Mouse (Mus musculus) liver, embryonic 13.5 days (tissue): Measurements from ENCODE around the gene Cplane1. TPM values are rescaled to one million over a fixed set of nuclear protein-coding genes. Genes with fewer than 3 reads are reported as not detected.

Source experiments
- ATAC-seq: fragments of 200-750 bp; cut with Nextera tagmentation; 2 replicates; pipeline ENCODE4 v1.8.0; 2017; ENCODE audit warnings: low read depth, mild to moderate bottlenecking, moderate number of reproducible peaks, moderate library complexity
- DNase-seq: peaks from one replicate; pipeline ENCODE4 v3.0.0; 2022
- H3K27ac ChIP-seq: fragments of 300-500 bp; sonication (generic); 2 replicates; pipeline ENCODE4 v1.5.1; 2015; ENCODE audit warnings: moderate library complexity, mild to moderate bottlenecking, inconsistent platforms
- H3K27me3 ChIP-seq: fragments of 300-500 bp; sonication (generic); 2 replicates; pipeline ENCODE4 v1.6.1; 2015; ENCODE audit warnings: mild to moderate bottlenecking, inconsistent platforms
- H3K36me3 ChIP-seq: fragments of 300-500 bp; sonication (generic); 2 replicates; pipeline ENCODE4 v1.6.1; 2015; ENCODE audit warnings: mild to moderate bottlenecking, inconsistent platforms
- H3K4me1 ChIP-seq: fragments of 300-500 bp; sonication (generic); replicated peaks from 2 replicates; pipeline ENCODE4 v1.6.1; 2015; ENCODE audit warnings: inconsistent platforms
- H3K4me2 ChIP-seq: fragments of 300-500 bp; sonication (generic); 2 replicates; pipeline ENCODE4 v1.6.1; 2015; ENCODE audit warnings: inconsistent platforms, mild to moderate bottlenecking, moderate library complexity
- H3K4me3 ChIP-seq: fragments of 300-500 bp; sonication (generic); replicated peaks from 2 replicates; pipeline ENCODE4 v1.5.1; 2015; ENCODE audit warnings: mild to moderate bottlenecking, inconsistent platforms
- H3K9ac ChIP-seq: fragments of 300-500 bp; sonication (generic); 2 replicates; pipeline ENCODE4 v1.6.1; 2015; ENCODE audit warnings: mild to moderate bottlenecking, inconsistent platforms
- H3K9me3 ChIP-seq: fragments of 300-500 bp; sonication (generic); replicated peaks from 2 replicates; pipeline ENCODE4 v1.6.1; 2016; ENCODE audit warnings: inconsistent platforms
- WGBS: fragments of 180-500 bp; shearing (Covaris S2); methylation state at CpG from one replicate; pipeline ENCODE4 v1.1.7; 2015; ENCODE audit not compliant: insufficient replicate concordance; 5-methylcytosine and 5-hydroxymethylcytosine counted together
- polyA plus RNA-seq: library from polyadenylated mRNA; unstranded; fragments of >200 nt; fragmentation: Nextera tagmentation; extraction: Ambion mirVana; gene quantifications from 2 replicates; pipeline ENCODE4 v1.2.1, GENCODE M21; 2015

The Cplane1 gene
- polyA plus RNA-seq, 1 experiment from 2014 or later: 0.69 TPM

- Histone ChIP-seq H3K9ac (no peak overlapping the region), H3K27ac (no peak overlapping the region), H3K9me3 (no peaks in the 10 kb centered on the region), H3K27me3 (no peaks in the 10 kb centered on the region), H3K4me3 (no peak overlapping the region), H3K4me1 (no peaks in the 10 kb centered on the region), H3K4me2 (no peak overlapping the region), H3K36me3 (peaks cover 66% of the 10 kb centered on the region)
- 88% methylated on average over 10 of the region's 10 CpGs for WGBS
- ATAC-seq (no peak), DNase-seq (no peak)
These were observed 134.0 kb downstream of the Cplane1 start for GRCm38 (mm10) chr15:8302944-8303343.

GRCm38 (mm10) chr15:8305474-8305873, 136.6 kb downstream of the Cplane1 start:
- no peak for DNase-seq
- no peak overlapping the region for H3K9ac ChIP-seq
- peaks cover 62% of the 10 kb centered on the region for H3K36me3 ChIP-seq

GRCm38 (mm10) chr15:8317381-8317780, 148.5 kb downstream of the Cplane1 start:
- Histone ChIP-seq H3K27ac (no peak overlapping the region), H3K4me3 (no peak overlapping the region), H3K4me2 (no peak overlapping the region), H3K9ac (no peak overlapping the region), H3K4me1 (no peaks in the 10 kb centered on the region), H3K9me3 (no peaks in the 10 kb centered on the region), H3K27me3 (no peaks in the 10 kb centered on the region), H3K36me3 (peaks cover 43% of the 10 kb centered on the region)
- no peak for ATAC-seq
- no peak for DNase-seq
- WGBS: 81% methylated on average over 4 of the region's 4 CpGs

More at GRCm38 (mm10) chr15:8305474-8305873, 136.6 kb downstream of the Cplane1 start:
- Histone ChIP-seq H3K27me3 (no peaks in the 10 kb centered on the region), H3K4me3 (no peak overlapping the region), H3K27ac (no peak overlapping the region), H3K4me2 (no peak overlapping the region), H3K9me3 (no peaks in the 10 kb centered on the region), H3K4me1 (no peaks in the 10 kb centered on the region)
- 37% methylated on average over 1 of the region's 1 CpGs for WGBS
- ATAC-seq: 0 out of 2 replicates have a peak, but pooled peaks have one; percentile 34

- Histone ChIP-seq H3K27ac (no peak overlapping the region), H3K9ac (no peak overlapping the region), H3K9me3 (no peaks in the 10 kb centered on the region), H3K36me3 (peaks cover 46% of the 10 kb centered on the region), H3K4me2 (no peak overlapping the region), H3K4me1 (no peaks in the 10 kb centered on the region), H3K4me3 (no peak overlapping the region), H3K27me3 (no peaks in the 10 kb centered on the region)
- ATAC-seq (no peak), DNase-seq (no peak)
- WGBS: 91% methylated on average over 5 of the region's 5 CpGs
These were observed 150.3 kb downstream of the Cplane1 start for GRCm38 (mm10) chr15:8319191-8319590.

Other genes starting within 250 kb of the Cplane1 start
- 26.9 and 28.2 TPM in 2 replicates for gene Wdr70, start 69.9 kb upstream of the Cplane1 start, polyA plus RNA-seq
- gene Nup155, start 59.8 kb upstream of the Cplane1 start, polyA plus RNA-seq: 11.6 and 16.5 TPM in 2 replicates